Comparison of ENCODE assay signal across 15 mouse cellular contexts in the genomic region with DNA sequence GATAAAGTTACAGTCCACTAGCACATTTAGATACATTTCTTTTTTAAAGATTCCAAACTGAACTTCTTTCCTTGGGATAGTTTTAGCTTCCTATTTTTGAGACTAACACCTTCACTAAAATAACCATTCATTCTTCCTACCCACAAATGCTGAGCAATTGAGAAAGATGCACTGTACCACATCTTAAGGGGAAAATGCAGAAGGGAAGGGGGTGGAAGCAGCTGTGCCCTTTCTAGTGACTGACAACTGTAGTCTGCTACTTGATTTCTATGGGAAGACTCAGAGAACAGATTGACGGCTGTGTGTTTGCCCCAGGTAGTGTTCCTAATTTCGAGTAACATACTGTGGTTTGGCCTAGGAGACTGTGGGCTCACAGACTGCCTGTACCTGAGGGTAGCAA.
A peak's percentile ranks its signal among the peaks of the same experiment; 100 is the strongest.
DNase-seq lines count a peak whose midpoint lies in the region.
"Had no signal": no experiment of that assay in that cellular context is flagged by ENCODE, and none has a peak within 500 bp of the region (broad histone marks: within the 10 kb centered on the region; RNA-seq: fewer than 3 reads in every experiment).

No protein-coding gene starts in this region.

- peak; percentile 27 for DNase-seq in left cerebral cortex, adult 11 months (ENCODE audit: low spot score)
- DNase-seq in left cerebral cortex, postnatal 4 days, result no peak
- DNase-seq in layer of hippocampus, adult 9-10 months (ENCODE audit: low spot score), result peak; percentile 10
- peak; percentile 44 to 48 for DNase-seq in left cerebral cortex, postnatal 14 days (ENCODE audit: low spot score in 2 of 2)
- DNase-seq in T-cell, adult 2 months (ENCODE audit: low spot score), result no peak
- DNase-seq in thymus, postnatal 4 days, result no peak
- no peak for DNase-seq in heart, postnatal 14 days
- DNase-seq: adrenal gland, adult 8-10 months; cerebellum, postnatal 10 days; embryo, embryonic 11 days; gastrocnemius, postnatal 14 days; kidney, adult 11 months; lung, adult 2 months; lung, postnatal 36 days; retina, postnatal 1 day had no signal

- intact Hi-C loops in left cerebral cortex, postnatal 4 days (cut with DNase I), result no loop called here
- intact Hi-C loops in left cerebral cortex, postnatal 14 days (cut with DNase I), result no loop called here
- intact Hi-C loops in heart, postnatal 14 days (cut with DNase I), result no loop called here

Comparison
In these comparisons a context has a peak if more than half of its experiments do, and no peak if none do; other contexts are left out.
1. DNase-seq: peak in left cerebral cortex, adult 11 months (single experiment), layer of hippocampus, adult 9-10 months (single experiment) and left cerebral cortex, postnatal 14 days (2 of 2); none in left cerebral cortex, postnatal 4 days (single experiment), T-cell, adult 2 months (single experiment), thymus, postnatal 4 days (single experiment) and heart, postnatal 14 days (0 of 2).